Mouse (Mus musculus): ENCODE measurements around the gene Slc10a1.

Slc10a1 gene

GRCm38 (mm10) chr12:80927518-80927917, 41.0 kb downstream of the Slc10a1 start:
- no peak for DNase-seq (ENCODE audit: low spot score in 2 of 2)

GRCm38 (mm10) chr12:80926550-80926949, 42.0 kb downstream of the Slc10a1 start:
- no peak for DNase-seq (ENCODE audit: low spot score in 2 of 2)

DNA sequence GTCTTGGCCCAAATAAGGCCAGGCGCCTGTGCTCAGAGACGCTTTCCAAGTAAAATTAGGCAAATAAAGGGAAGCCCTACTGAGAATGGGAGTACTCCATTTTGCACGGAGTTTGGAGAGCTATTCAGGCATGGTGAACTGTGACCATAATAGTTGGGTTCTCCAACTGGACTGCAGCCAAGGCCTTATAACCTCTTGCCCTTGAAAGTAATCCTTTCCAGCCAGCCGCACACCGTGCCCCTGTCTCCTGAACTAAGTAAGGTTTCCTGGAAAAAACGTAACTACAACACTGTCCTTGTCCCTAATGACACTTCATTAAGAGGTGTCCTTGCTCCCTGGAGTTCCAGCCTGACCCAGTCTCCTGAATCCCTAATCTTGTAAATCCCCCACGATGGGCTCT, 42.6 kb downstream of the Slc10a1 start:
- no peak for DNase-seq (ENCODE audit: low spot score in 2 of 2)

DNA sequence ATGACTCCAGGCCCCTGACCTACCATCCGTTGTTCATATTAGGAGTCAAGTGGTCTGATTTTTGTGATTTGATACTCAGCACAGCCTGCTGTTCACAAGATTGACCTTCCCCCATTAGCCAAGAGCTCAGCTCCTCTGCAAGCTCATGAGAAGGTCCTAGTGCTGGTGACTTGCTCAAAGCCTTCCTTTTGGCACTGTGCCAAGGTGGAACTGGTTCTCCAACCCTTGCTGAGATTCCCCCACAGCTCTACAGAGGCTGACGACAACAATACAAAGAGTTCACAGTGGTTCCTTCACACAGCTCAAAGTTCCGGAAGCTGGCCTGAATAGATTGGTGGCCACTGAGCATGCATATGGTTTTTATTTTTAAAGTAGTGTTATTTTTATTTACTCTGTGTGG, 44.3 kb downstream of the Slc10a1 start:
- no peak for DNase-seq (ENCODE audit: low spot score in 2 of 2)

GRCm38 (mm10) chr12:80923602-80924001, 44.9 kb downstream of the Slc10a1 start:
- no peak for DNase-seq (ENCODE audit: low spot score in 2 of 2)

- DNase-seq (ENCODE audit: low spot score in 2 of 2) = peak in 1 of 2 experiments; percentile 6
These were observed 45.6 kb downstream of the Slc10a1 start for GRCm38 (mm10) chr12:80922869-80923268.

- DNase-seq (ENCODE audit: low spot score in 2 of 2) = no peak
These were observed 47.2 kb downstream of the Slc10a1 start for GRCm38 (mm10) chr12:80921301-80921700.

DNA sequence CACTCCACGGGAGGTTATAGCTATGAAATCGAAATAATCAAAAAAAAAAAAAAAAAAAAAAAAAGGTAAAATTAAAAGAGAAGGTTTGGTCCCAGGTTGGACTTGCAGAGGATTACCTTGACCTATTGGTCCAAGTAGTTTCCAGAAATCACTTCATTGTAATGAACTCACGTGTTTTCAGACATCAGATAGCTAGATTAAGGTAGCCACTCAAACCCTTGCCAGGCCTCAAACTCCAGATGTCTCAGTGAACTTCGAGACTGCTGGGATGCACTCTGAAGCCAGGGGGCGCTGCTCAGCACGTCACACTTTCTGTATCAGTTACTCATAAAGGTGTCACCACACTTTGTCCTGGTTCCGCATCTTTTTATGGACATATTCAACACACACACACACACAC, 50.7 kb downstream of the Slc10a1 start:
- no peak for DNase-seq (ENCODE audit: low spot score in 2 of 2)

- DNase-seq (ENCODE audit: low spot score in 2 of 2) = no peak
These were observed 58.9 kb downstream of the Slc10a1 start for GRCm38 (mm10) chr12:80909631-80910030.

All from frontal cortex, postnatal 36 days (tissue).